Mouse (Mus musculus) brain, adult 10 weeks (tissue): ENCODE measurements around the gene Fam83f. TPM values are rescaled to one million over a fixed set of nuclear protein-coding genes. Genes with fewer than 3 reads are reported as not detected.

Experiments
- polyA plus RNA-seq: library from polyadenylated mRNA; stranded (reverse); fragments of 350-450 nt; fragmentation: Illumina TruSeq; extraction: RNeasy Lipid Tissue Mini Kit (QIAGEN cat#74804); gene quantifications from one replicate; pipeline ENCODE4 v1.2.3, GENCODE M21; 2015; ENCODE audit warnings: low read depth, low replicate concordance

The Fam83f gene
- polyA plus RNA-seq = 0.28 TPM

GRCm38 (mm10) chr15:80671295-80672252, at the start of gene Fam83f:
Gene Fam83f, plus strand, starts transcription at chr15:80671847.

GRCm38 (mm10) chr15:80710608-80711363, 39.1 kb downstream of the Fam83f start, which contains the start of gene Tnrc6b:
Gene Tnrc6b, plus strand, starts transcription at chr15:80711313.

Other genes with a start within 250 kb of the Fam83f start
- gene Enthd1, start 106.7 kb upstream of the Fam83f start, polyA plus RNA-seq = not detected
- 0.67 TPM for gene Grap2, start 99.3 kb upstream of the Fam83f start, polyA plus RNA-seq
- gene Tnrc6b, start 39.5 kb downstream of the Fam83f start, polyA plus RNA-seq = 20.9 TPM